Mouse (Mus musculus) megakaryocyte, embryonic 14.5 days (primary cell): ENCODE data around the gene Cyp24a1. TPM values are rescaled to one million over a fixed set of nuclear protein-coding genes. Genes with fewer than 3 reads are reported as not detected.

Experiments used
- H3K27me3 ChIP-seq: replicated peaks from 2 replicates; pipeline ENCODE3; 2012; ENCODE audit warnings: inconsistent platforms
- H3K36me3 ChIP-seq: replicated peaks from 2 replicates; pipeline ENCODE3; 2012; ENCODE audit warnings: low read length, inconsistent platforms, mixed read lengths
- H3K4me1 ChIP-seq: 2 replicates; pipeline ENCODE4 v1.6.1; 2012; ENCODE audit warnings: inconsistent platforms
- H3K4me3 ChIP-seq: replicated peaks from 2 replicates; pipeline ENCODE3; 2012; ENCODE audit warnings: moderate library complexity, mild to moderate bottlenecking, inconsistent platforms
- H3K9me3 ChIP-seq: 2 replicates; pipeline ENCODE4 v1.6.1; 2012; ENCODE audit warnings: inconsistent platforms
- FLI1 ChIP-seq: IDR thresholded peaks from 2 replicates; pipeline ENCODE4 v1.6.1; 2012; ENCODE audit warnings: low read length, inconsistent platforms, mixed read lengths
- GATA1 ChIP-seq: IDR thresholded peaks from 3 replicates; pipeline ENCODE4 v1.6.1; 2012; ENCODE audit warnings: mixed read lengths, low read length, inconsistent platforms, borderline replicate concordance
- polyA plus RNA-seq: library from polyadenylated mRNA; stranded (reverse); fragments of >175 nt; gene quantifications from 2 replicates; pipeline ENCODE4 v1.2.3, GENCODE M21; 2012; ENCODE audit warnings: low replicate concordance; ENCODE audit not compliant: insufficient read depth

Cyp24a1 gene
- polyA plus RNA-seq, result not detected in 2 replicates

GRCm38 (mm10) chr2:170497091-170497566 is at the start of gene Cyp24a1:
Gene Cyp24a1, minus strand, starts transcription at chr2:170497145.
- Histone ChIP-seq H3K4me1 (peaks cover 4% of the 10 kb centered on the region; the same call in 1 of the 2 replicates), H3K36me3 (no peaks in the 10 kb centered on the region), H3K4me3 (peak within 1 kb of the TSS; percentile 42), H3K9me3 (no peaks in the 10 kb centered on the region), H3K27me3 (peaks cover 75% of the 10 kb centered on the region)
- TF ChIP-seq FLI1, result no peak
- TF ChIP-seq GATA1, result no peak

- H3K36me3 ChIP-seq, result no peaks in the 10 kb centered on the region
- no peak for TF ChIP-seq GATA1
- no peak for TF ChIP-seq FLI1
- H3K4me1 ChIP-seq, result peaks cover 7% of the 10 kb centered on the region
- no peak overlapping the region for H3K4me3 ChIP-seq
- H3K27me3 ChIP-seq, result no peaks in the 10 kb centered on the region
- peaks cover 23% of the 10 kb centered on the region for H3K9me3 ChIP-seq
Measured at GRCm38 (mm10) chr2:170545745-170546144, 48.8 kb upstream of the Cyp24a1 start.

GRCm38 (mm10) chr2:170544950-170545349 is 48.0 kb upstream of the Cyp24a1 start:
- H3K27me3 ChIP-seq, result no peaks in the 10 kb centered on the region
- TF ChIP-seq FLI1 (no peak), GATA1 (no peak)
- H3K9me3 ChIP-seq, result peaks cover 23% of the 10 kb centered on the region
- no peak overlapping the region for H3K4me3 ChIP-seq
- H3K36me3 ChIP-seq, result no peaks in the 10 kb centered on the region
- H3K4me1 ChIP-seq, result peaks cover 4% of the 10 kb centered on the region; the same call in 1 of the 2 replicates

DNA sequence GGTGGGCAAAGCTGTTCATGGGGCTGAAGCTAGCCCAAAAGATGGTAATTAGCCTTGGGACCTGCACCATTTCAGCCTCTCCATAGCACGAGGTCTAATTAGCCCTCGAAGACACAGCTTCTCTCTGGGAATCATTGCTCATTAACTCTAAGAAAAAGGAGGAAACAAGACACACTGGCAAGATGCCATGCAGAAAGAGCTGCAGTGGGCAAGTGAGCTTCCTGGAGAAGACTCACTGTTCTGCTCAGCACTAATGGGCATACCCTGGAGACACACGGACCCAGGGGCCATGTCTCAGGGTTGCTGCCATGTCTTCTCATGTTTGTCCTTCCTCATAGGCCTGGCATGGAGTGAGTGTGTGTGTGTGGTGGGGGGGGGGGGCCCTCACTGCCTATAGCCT is 47.2 kb upstream of the Cyp24a1 start:
- H3K4me1 ChIP-seq, result peaks cover 4% of the 10 kb centered on the region; the same call in 1 of the 2 replicates
- H3K27me3 ChIP-seq, result no peaks in the 10 kb centered on the region
- TF ChIP-seq GATA1 (no peak), FLI1 (no peak)
- peaks cover 23% of the 10 kb centered on the region for H3K9me3 ChIP-seq
- H3K4me3 ChIP-seq, result no peak overlapping the region
- no peaks in the 10 kb centered on the region for H3K36me3 ChIP-seq

GRCm38 (mm10) chr2:170543625-170544024 is 46.7 kb upstream of the Cyp24a1 start:
- Histone ChIP-seq H3K4me3 (no peak overlapping the region), H3K36me3 (no peaks in the 10 kb centered on the region), H3K27me3 (no peaks in the 10 kb centered on the region), H3K9me3 (peaks cover 23% of the 10 kb centered on the region), H3K4me1 (peaks cover 4% of the 10 kb centered on the region; the same call in 1 of the 2 replicates)
- no peak for TF ChIP-seq GATA1
- no peak for TF ChIP-seq FLI1

- H3K4me1 ChIP-seq, result peaks cover 18% of the 10 kb centered on the region
- peaks cover 19% of the 10 kb centered on the region for H3K9me3 ChIP-seq
- no peaks in the 10 kb centered on the region for H3K36me3 ChIP-seq
- H3K4me3 ChIP-seq, result no peak overlapping the region
- TF ChIP-seq GATA1 (no peak), FLI1 (no peak)
- no peaks in the 10 kb centered on the region for H3K27me3 ChIP-seq
Measured at GRCm38 (mm10) chr2:170539211-170539610, 42.3 kb upstream of the Cyp24a1 start.

DNA sequence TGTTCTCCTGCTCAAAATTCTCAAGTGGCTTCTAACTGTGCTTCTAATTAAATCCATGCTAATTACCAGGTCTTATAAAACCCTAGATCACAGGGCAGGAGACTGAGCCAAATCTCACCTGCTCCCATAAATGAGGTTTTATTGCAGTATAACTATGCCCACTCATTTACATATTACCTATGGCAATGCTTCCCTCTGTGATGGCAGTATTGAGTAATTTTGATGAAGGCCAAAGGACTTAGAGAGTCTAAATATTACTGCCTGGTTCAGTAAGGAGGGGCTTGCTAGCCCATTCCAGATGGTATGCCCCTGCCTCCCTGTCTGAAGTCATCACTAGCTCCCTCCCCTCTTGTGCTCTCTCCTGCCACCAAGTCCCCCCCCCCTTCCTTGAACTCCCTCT is 38.9 kb upstream of the Cyp24a1 start:
- H3K9me3 ChIP-seq, result no peaks in the 10 kb centered on the region
- H3K27me3 ChIP-seq, result no peaks in the 10 kb centered on the region
- no peak overlapping the region for H3K4me3 ChIP-seq
- H3K4me1 ChIP-seq, result peaks cover 41% of the 10 kb centered on the region
- no peaks in the 10 kb centered on the region for H3K36me3 ChIP-seq
- no peak for TF ChIP-seq GATA1
- no peak for TF ChIP-seq FLI1

DNA sequence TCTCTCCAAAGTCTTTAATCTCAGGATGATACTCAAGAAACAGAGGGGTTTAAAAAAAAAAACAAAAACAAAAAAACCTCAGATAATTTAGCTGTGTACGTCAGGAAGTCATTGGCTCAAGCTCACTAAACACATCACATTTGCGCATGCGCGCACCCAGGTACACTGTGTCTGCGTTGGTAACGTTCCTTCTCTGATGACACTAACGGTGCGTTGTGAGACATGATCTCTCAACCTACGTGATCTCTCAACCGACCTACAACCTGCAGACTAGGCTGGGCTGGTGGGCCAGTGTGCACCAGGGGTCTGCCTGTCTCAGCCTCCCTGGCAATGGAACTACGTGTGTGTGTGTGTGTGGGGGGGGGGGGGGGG is 37.8 kb upstream of the Cyp24a1 start:
- Histone ChIP-seq H3K27me3 (no peaks in the 10 kb centered on the region), H3K4me3 (peak overlapping the region; percentile 75), H3K4me1 (peaks cover 41% of the 10 kb centered on the region), H3K36me3 (no peaks in the 10 kb centered on the region), H3K9me3 (0 out of 2 replicates have a peak, but pooled peaks cover 6% of the 10 kb centered on the region)
- TF ChIP-seq FLI1 (no peak), GATA1 (no peak)

- no peak for TF ChIP-seq FLI1
- TF ChIP-seq GATA1, result no peak
- H3K4me3 ChIP-seq, result no peak overlapping the region
- H3K27me3 ChIP-seq, result no peaks in the 10 kb centered on the region
- no peaks in the 10 kb centered on the region for H3K36me3 ChIP-seq
- 0 out of 2 replicates have a peak, but pooled peaks cover 8% of the 10 kb centered on the region for H3K9me3 ChIP-seq
- peaks cover 41% of the 10 kb centered on the region for H3K4me1 ChIP-seq
Measured at GRCm38 (mm10) chr2:170534116-170534802, 37.3 kb upstream of the Cyp24a1 start.

GRCm38 (mm10) chr2:170530256-170530655 is 33.3 kb upstream of the Cyp24a1 start:
- Histone ChIP-seq H3K36me3 (no peaks in the 10 kb centered on the region), H3K4me1 (peaks cover 39% of the 10 kb centered on the region), H3K9me3 (peaks cover 24% of the 10 kb centered on the region), H3K4me3 (no peak overlapping the region), H3K27me3 (no peaks in the 10 kb centered on the region)
- TF ChIP-seq FLI1 (no peak), GATA1 (no peak)
